Mouse (Mus musculus) thymus, postnatal 0 days (tissue): ENCODE data around the gene Tbc1d17. TPM values are rescaled to one million over a fixed set of nuclear protein-coding genes. Genes with fewer than 3 reads are reported as not detected.
A peak's percentile ranks its signal among the peaks of the same experiment; 100 is the strongest.
"Not testable (repeated sequence)": the region's sequence is repeated elsewhere in the genome, so short reads cannot be mapped to it uniquely, and the experiment has no call there.

Source experiments
- DNase-seq: peaks from one replicate; pipeline ENCODE4 v3.0.0-alpha.2; 2015; ENCODE audit warnings: low spot score
- polyA plus RNA-seq: library from polyadenylated mRNA; unstranded; fragments of >200 nt; fragmentation: Nextera tagmentation; extraction: Ambion mirVana; gene quantifications from 2 replicates; pipeline ENCODE4 v1.2.1, GENCODE M21; 2015

Tbc1d17 gene
- 56.5 and 60.3 TPM in 2 replicates for polyA plus RNA-seq

DNA sequence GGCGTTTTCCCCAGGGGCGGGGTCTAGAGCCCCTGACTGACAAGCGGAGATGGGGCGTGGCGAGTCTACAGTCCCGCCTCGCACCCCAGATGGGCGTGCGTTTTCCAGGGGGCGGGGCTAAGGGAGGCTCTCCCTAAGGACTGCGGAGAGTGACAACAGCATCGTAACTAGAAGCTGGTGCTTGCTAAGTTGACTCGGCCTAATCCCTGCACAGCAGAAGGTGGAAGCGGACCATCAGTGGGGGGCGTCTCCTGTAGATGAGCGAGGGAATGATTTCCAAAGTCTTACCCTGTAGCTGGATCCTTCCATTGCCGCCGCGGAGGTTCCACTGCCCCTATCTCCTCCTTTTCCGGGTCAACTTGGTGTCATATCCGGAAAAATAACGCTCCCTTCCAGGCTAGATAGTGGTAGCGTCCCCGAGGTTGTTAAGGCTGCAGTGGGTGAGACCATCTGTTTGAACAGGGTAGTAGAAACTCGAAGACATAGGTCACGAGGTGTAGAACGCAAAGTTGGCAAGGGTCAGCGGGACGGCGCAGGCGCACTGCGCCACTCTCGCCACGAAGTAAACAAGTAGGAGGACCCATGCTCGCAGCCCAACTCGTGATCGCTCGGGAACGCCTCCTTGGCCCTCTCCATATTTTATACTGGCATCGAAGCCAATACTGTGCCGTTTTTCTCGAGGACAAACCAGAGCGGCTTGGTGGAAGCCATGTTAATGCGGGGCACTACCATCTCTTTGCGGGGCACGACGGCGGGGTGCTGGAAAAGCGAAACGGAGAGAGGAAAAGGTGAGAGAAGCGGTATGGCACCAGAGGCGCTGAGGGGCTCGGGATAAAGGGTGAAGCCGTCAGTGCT, at the start of gene Tbc1d17, which contains the start of gene Akt1s1:
TSS of gene Tbc1d17 (minus strand) at position 519 of the 855 bp plus-strand sequence.
TSS of gene Akt1s1 (plus strand) at position 431 of the 855 bp plus-strand sequence.
- DNase-seq: peak; percentile 99

DNA sequence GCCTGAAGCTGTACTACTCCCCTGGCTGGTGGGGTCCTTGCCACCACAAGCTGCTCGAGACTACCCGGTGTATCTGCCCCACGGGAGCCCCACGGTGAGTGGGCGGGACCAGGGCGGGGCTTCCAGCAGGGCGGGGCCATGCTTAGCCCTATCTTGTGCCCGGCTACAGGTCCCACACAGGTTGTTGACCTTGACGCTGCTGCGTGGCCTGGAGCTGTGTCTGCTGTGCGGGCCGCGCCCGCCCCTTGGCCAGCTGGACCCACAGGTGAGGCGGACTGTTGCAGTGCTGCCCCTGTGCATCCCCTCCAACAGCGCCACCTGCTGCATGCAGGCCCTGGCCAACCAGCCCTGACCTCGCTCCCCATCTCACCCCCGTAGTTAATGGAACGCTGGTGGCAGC, 49.7 kb upstream of the Tbc1d17 start:
- DNase-seq: no peak

DNA sequence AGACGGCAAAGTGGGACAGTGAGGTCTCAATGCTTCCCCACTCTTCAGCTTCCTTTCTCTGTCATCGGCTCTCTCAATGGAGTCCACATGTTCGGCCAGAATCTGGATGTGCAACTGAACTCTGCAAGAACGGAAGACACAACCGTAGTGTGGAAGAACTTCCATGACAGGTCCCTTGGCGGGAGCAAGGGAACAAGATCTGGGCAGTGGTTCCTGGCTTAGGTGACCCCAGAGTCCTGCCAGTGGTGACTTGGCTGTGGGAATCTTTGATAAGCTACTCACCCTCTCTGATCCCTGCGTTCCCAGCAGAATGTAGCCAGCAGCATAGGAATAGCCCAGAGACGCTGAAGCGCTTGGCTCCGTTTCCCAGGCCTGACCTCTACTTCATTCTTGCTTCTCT, 47.6 kb upstream of the Tbc1d17 start:
- no peak for DNase-seq

DNA sequence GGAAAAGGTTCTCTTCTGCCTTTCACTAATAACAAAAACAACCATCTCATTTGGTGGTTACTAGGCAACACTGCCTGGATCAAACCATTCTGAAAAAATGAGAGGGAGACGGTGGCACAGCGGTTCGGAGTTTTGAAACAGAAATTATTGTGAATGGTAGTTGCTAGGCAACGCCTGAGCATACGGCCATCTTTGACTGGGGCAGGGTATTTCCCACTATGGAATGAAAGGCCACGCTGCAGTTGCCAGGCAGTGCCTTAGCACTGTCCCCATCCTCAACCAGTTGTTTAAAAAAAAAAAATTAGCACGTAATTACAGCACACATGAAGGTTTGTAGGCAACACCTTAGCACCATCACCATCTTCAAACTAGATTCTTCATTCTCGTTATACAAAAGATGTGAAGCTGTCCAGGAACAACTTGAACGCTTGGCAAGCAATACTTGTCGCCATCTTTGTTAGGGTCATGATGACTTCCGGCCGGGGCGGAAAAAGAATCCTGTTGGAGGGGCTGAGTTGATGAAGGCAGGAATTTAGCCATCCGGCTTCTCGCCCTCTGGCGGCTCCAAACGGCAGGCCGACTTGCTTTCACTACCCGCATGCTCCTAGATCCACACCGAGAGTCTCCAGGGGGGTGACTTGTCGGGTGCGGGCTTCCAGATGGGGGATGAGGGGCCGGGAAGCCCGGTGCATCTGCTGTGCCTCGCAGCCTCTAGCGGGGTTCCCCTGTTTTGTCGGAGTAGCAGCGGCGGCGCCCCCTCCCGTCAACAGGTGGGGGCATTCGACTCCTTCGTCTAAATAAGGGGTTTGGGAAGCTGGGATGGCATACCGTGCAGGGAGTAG, 46.9 kb upstream of the Tbc1d17 start, which contains the start of gene Fuz:
TSS of gene Fuz (plus strand) at position 487 of the 842 bp plus-strand sequence.
- DNase-seq: peak; percentile 92

DNA sequence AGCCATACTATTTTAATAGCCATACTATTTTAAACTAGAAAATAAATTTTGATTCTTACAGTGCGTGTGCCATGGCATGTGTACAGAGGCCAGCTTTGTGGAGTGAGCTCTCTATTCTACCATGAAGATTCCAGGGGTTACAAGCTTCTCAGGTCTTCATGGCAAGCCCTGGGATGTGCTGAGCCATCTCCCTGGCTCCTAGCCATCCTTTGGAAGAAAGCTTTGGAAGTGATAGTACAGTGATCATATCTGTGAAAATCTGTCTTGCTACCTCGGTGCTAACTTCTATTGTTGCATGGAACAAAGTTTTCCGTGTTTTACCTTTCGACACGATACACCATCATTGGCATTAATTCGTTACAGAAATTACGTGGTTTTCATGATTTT, 46.3 kb upstream of the Tbc1d17 start:
- no peak for DNase-seq

DNA sequence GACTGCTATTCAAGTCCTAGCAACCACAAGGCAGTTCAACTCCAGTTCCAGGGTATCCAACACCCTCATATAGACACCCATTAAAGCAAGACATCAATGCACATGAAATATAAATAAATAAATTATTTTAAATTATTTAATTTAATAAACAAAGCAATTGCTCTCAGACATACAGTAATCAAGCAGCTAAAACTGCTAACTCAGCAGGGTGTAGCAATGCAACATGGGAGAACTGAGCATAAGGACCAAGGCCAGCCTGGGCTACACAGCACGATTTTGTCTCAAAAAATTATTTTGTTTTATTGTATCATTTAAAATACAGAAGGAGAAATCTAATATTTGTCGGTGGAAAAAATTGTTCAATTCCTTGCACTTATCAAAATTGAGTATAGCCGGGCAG, 45.3 kb upstream of the Tbc1d17 start:
- DNase-seq: no peak

DNA sequence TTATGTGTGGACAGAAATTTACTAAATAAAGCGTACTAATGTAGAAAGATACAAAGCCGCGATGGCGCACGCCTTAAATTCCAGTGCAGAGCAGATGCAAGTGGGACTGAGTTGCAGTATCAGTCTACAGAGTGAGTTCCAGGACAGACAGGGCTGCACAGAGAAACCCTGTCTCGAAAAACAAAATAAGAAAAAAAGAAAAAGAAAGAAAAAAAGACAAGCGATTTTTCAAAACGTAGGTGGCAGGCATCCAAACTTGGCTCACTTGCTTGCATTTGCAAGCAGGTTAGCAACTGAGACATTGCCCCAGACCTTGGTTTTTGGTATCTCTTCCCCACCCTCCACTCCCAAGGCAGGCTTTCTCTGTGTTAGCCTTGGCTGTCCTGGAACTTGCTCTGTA, 44.3 kb upstream of the Tbc1d17 start:
- DNase-seq: no peak

DNA sequence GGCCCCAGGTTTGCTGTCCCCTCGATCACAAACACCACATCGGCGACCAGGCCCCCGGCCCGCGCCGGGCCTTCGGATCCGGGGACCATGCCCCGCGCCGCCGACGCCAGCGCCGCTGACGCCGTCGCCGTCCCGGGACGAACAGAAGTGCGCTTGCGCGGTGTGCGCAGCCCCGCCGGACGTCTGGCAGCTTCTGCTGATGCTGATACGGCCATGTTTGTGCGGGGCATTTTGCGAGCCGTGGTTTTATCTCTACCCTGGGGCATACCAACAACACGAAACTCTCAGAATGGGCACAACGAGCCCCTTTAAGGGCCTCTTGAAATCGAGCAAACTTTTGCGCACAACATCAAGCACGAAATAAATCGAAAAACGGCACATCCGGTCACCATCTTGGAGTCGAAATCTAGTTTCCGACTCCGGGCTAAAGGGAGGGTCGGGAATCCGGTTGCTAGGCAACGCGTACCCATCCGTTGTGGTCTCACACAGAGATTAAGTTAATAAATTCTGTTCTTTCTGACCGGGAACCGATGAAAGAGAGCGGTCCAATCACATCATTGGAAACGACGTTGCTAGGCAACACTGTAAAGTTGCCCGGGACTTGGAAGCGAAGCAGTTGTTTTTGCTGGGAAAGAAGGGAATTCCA, 43.5 kb upstream of the Tbc1d17 start, which contains the start of gene Med25:
TSS of gene Med25 (minus strand) at position 437 of the 646 bp plus-strand sequence.
- DNase-seq: peak; percentile 90

DNA sequence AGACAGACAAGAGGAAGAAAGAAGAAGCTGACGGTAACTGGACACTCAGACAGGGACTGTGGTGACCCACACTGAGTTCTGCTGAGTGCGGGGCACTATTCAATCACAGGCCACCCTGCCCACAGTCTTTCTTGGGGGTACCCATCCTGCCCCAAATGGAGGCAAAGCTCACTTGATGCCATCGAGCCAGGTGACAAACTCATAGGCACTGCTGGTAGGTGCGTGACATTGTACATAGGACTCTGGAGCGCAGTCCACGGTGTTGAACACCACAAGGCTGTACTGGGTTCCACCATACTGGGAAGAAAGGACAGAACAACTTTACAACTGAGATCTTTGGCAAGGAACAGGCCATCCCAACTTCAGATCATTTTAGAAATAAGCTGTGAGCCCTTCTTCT, 42.7 kb upstream of the Tbc1d17 start:
- DNase-seq: peak; percentile 16

DNA sequence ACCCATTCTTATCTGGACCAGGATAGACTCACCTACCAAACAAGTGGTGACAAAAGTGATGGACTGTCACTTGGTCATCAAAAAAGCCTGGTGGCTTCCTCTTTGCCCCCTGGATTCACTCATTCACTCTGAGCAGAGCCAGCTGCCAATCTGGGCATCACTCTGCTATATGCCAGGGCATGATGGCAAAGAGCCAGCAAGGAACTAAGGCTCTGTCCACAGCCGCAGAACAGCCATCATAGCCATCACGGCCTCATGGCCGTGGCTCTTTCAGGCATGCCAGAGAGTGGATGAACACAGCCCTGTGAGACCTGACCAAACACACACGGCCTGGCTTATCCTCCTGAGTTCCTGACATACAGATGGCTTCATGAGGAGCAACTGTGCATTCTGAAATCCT, 41.9 kb upstream of the Tbc1d17 start:
- DNase-seq: no peak

DNA sequence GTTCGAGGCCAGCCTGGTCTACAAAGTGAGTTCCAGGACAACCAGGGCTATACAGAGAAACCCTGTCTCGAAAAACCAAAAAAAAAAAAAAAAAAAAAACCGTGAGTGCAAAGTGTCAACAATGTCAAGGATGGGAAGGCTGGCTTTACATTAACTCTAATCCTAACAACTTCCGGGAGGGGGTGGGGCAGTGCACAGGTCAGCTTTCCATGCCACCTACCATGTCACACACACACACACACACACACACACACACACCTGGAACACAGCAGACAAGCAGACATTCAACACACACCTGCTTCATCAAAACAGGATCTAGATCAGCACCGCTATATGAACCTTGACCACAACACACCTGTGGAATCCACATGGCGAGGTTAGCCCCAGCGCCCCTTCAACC, 41.3 kb upstream of the Tbc1d17 start:
- no peak for DNase-seq

DNA sequence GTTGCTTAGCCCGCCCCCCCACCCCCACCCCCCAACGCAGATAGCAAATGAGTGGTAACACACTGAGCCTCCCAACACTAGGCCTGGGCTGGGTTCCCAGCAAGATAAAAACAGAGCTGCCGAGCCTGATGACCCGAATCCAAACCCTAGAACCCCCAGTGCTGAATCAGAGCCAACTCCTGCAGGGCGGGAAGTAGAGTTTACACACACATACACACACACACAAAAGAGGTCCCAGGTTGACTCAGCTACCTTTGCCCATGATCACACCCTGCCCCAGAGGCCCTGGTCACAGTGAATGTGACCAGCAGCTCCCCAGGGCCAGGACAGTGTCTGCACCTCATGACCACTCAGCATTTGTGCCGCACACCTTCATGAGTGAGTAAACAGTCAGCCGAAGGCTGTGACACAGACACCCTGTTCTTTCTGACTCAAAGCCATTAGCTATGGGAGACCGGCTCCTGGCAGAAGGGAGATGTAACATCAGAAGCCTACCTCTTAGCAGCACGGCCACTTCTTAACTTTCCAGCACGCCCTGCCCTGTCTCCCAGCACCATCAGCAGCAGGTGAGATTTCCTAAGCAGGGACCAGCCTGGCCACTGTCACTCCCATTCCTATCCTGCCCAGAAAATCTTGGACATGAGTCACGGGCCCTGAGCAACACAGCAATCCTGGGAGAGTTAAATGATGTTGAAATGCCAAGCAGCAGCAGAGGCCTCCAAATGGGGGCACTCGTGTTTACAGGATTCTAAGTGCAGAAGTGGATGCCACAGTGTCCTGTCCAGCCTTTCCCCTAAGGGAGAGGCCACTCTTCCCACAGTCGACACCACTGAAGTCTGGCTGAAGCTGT, 39.6 kb upstream of the Tbc1d17 start:
- no peak for DNase-seq

DNA sequence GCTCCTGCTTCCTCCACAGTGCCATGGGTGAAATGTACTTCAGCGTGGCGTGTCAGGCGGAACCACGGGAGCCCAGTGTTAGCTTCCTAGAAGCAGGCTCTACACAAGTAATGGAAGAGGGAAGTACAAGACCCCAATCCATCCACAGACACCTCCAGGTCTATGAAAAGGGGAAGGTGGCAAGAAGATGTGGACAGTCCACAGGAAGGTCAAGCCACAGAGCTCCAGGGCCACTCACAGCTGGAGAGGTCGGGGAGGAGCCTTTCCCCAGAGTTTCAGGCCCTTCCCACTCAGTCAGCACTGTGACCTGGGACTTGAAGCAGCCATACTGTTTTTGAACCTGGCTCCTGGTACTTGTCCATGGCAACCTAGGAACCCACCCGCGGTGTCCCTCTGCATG, 38.1 kb upstream of the Tbc1d17 start:
- DNase-seq: no peak

DNA sequence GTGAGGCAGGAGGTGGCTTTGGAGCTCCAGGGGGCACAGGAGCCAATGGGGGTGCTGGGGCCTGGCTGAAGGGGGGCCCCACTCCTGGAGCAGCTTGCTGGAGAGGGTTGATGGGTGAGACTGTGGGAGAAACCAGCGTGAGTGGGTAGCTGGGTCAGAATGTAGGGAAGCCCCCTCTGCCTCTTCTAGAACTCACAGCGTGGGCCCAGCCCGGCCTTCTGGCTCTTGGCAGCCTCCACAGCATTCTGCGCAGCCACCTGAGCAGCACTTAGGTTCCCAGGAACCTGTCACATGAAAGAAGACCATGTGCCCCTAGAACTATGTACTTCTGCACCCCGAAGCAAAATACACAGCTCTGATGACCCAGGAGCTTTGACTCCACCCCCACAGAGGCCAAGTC, 35.8 kb upstream of the Tbc1d17 start:
- DNase-seq: no peak

DNA sequence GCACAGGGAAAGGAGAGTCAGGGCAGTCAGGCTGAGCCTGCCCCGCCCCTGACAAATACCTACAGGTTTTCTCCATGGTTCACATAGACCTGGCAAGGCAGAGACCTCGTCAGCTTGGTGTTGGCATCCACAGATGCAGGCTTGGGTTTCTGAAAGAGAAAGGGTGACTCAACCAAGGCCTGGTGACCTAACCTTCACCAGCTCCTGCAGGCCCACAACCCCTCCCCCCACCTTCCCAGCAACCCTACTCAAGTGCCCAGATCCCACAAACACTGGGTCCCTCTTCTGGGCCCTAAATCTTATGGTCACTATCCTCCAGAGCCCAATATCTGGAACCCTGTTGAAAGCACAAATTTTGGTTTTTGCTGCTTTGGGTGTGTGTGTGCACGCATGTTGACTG, 34.2 kb upstream of the Tbc1d17 start:
- no peak for DNase-seq

DNA sequence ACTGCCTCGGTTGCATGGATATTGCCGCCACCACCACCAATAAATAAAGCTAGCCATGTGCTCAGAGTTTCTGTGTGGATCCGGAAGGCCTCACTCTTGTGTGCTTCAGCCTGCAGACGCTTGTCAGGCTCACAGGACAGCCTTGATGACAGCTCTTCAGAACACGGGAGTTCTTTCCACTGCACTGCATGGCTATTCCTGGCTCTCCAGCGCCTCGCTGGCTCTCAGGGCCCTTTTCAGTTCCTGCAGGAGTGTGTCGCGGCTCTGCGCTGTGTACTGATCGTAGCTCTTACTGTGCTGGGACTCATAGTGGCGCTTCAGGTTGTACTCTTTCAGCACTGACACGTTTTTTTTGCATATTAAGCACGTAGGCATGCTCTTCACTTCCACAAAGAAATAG, 29.0 kb upstream of the Tbc1d17 start:
- DNase-seq: no peak

DNA sequence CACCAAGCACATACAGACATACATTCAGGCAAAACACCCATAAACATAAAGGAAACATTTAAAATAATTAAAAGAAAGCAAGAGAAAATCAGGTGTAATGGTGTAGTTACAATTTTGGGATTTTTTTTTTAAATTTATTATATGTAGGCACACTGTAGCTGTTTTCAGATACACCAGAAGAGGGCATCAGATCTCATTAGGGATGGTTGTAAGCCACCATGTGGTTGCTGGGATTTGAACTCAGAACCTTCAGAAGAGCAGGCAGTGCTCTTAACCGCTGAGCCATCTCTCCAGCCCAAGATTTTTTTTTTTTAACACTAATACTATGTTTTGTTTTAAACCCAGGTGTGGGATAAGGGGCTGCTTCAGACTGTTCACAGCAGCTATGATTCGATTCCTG, 22.9 kb upstream of the Tbc1d17 start:
- not testable (repeated sequence) for DNase-seq

DNA sequence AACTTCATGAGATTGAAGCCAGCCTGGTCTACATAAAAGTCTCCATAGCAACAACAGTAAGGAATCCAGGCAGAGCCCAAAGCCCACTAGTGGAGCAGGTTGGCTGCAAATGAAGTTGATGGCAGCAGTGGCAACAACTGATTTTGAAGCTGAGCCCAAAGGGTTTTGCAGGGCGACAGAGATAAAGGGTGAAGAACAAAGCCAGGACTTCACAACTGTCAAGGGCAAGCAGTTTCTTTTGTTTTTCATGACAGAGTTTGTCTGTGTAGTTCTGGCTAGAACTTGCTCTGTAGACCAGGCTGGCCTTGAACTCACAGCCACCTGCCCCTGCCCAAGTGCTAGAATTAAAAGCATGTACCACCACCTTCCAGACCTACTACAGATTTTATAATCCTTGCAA, 22.3 kb upstream of the Tbc1d17 start:
- no peak for DNase-seq

DNA sequence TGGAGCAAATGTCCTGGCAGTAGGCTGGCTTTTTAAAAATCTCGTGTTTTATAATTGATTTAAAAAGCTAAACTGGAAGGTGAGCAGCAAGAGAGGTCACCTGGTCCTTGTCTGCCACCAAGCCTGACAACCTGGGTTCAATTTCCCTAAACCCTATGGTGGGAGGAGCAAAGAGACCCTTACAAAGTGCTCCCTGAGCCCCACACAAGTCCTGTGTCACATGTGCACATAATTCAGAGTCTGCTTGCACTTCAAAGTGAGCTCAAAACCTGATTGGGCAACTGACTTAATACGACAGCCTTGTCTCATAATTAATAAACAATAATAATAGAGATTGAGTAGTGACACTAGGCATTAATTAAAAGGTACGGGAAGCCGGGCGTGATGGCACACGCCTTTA, 21.7 kb upstream of the Tbc1d17 start:
- DNase-seq: no peak

DNA sequence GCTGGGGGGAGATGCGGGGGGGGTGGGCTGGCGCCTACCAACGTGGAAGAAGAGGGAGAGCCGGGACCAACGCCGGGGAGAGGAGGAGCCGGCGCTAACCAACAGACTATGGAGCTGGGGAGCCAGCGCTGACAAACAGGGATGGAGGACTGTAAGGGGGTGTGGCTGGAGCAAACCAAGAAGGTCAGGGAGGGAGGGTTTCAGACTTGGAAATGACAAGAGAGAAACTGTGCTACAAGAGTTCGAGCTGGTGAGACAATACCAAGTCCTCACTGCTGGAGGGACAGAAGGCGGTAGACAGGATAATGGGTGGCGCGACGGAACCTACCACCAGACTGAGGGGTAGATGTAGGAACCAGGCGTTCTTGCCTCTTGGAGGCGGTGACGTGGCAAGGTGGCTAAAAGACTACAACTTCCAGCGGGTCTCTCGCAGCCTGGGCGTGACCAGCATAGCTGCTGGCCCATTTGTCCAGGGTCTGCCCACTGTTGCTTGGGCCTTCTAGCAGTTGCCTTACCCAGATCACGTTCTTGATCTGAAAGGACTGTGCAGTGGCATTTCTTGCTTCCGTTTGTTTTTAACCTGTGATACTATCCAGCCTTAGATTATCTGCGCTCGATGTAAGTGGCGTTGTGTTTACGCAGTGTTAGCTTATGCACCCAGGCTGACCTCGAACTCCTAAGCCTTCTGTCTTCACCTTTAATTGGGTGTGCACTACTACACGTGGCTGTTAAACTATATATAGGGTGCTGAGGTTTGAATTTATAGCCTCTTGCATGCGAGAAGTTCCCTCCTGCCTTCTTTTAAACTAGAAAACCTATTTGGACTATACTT, 21.0 kb upstream of the Tbc1d17 start, which contains the start of gene Ptov1:
TSS of gene Ptov1 (minus strand) at position 92 of the 832 bp plus-strand sequence.
- peak; percentile 93 for DNase-seq
